Mouse (Mus musculus) lung, embryonic 14.5 days (tissue): ENCODE data around the gene Timm50. TPM values are rescaled to one million over a fixed set of nuclear protein-coding genes. Genes with fewer than 3 reads are reported as not detected.

Experiments used
- ATAC-seq: fragments of 200-750 bp; cut with Nextera tagmentation; 2 replicates; pipeline ENCODE4 v1.8.0; 2017; ENCODE audit warnings: mild to moderate bottlenecking, moderate TSS enrichment, moderate library complexity; ENCODE audit not compliant: insufficient read depth
- DNase-seq: peaks from one replicate; pipeline ENCODE4 v3.0.0-alpha.2; 2015
- H3K27ac ChIP-seq: fragments of 300-500 bp; sonication (generic); 2 replicates; pipeline ENCODE4 v1.5.1; 2014; ENCODE audit warnings: low read depth, mild to moderate bottlenecking, moderate library complexity
- H3K27me3 ChIP-seq: fragments of 300-500 bp; sonication (generic); 2 replicates; pipeline ENCODE4 v1.6.1; 2014; ENCODE audit warnings: low read length, control low read depth; ENCODE audit not compliant: insufficient read depth
- H3K36me3 ChIP-seq: fragments of 300-500 bp; sonication (generic); 2 replicates; pipeline ENCODE4 v1.6.1; 2014; ENCODE audit warnings: control low read depth; ENCODE audit not compliant: insufficient read depth
- H3K4me1 ChIP-seq: fragments of 300-500 bp; sonication (generic); 2 replicates; pipeline ENCODE4 v1.6.1; 2014; ENCODE audit warnings: antibody characterized with exemption, control low read depth; ENCODE audit not compliant: insufficient read depth
- H3K4me2 ChIP-seq: fragments of 300-500 bp; sonication (generic); 2 replicates; pipeline ENCODE4 v1.6.1; 2014; ENCODE audit warnings: mild to moderate bottlenecking
- H3K4me3 ChIP-seq: fragments of 300-500 bp; sonication (generic); 2 replicates; pipeline ENCODE4 v1.5.1; 2014; ENCODE audit warnings: low read depth, low read length
- H3K9ac ChIP-seq: fragments of 300-500 bp; sonication (generic); 2 replicates; pipeline ENCODE4 v1.6.1; 2014
- H3K9me3 ChIP-seq: fragments of 300-500 bp; sonication (generic); 2 replicates; pipeline ENCODE4 v1.6.1; 2016; ENCODE audit warnings: low read depth, low read length, control low read depth
- CTCF ChIP-seq: IDR thresholded peaks from 2 replicates; pipeline ENCODE4 v1.5.1; 2016; ENCODE audit warnings: antibody characterized with exemption, low read depth
- WGBS: fragments of 180-500 bp; shearing (Covaris S2); extraction: QIAGEN DNeasy Blood & Tissue Kit; methylation state at CpG from one replicate; pipeline ENCODE4 v1.1.7; 2014; 5-methylcytosine and 5-hydroxymethylcytosine counted together
- polyA plus RNA-seq: library from polyadenylated mRNA; unstranded; fragments of >200 nt; fragmentation: Nextera tagmentation; extraction: Ambion mirVana; gene quantifications from 2 replicates; pipeline ENCODE4 v1.2.1, GENCODE M21; 2014

The Timm50 gene
- polyA plus RNA-seq, 1 experiment from 2014 or later = 174 TPM

GRCm38 (mm10) chr7:28306216-28306615 lies 5.7 kb downstream of the Timm50 start:
- Histone ChIP-seq H3K4me2 (no peak overlapping the region), H3K27ac (no peak overlapping the region), H3K9ac (no peak overlapping the region), H3K36me3 (peaks cover 56% of the 10 kb centered on the region), H3K4me3 (no peak overlapping the region), H3K27me3 (peaks cover 14% of the 10 kb centered on the region), H3K9me3 (no peaks in the 10 kb centered on the region), H3K4me1 (0 out of 2 replicates have a peak, but pooled peaks cover 5% of the 10 kb centered on the region)
- WGBS = 91% methylated on average over 8 of the region's 8 CpGs
- no peak for TF ChIP-seq CTCF
- ATAC-seq = no peak
- DNase-seq = no peak

GRCm38 (mm10) chr7:28305641-28306040 lies 6.2 kb downstream of the Timm50 start:
- no peaks in the 10 kb centered on the region for H3K9me3 ChIP-seq
- 0 out of 2 replicates have a peak, but pooled peaks cover under 1% of the 10 kb centered on the region for H3K4me1 ChIP-seq
- H3K27me3 ChIP-seq = peaks cover 20% of the 10 kb centered on the region
- DNase-seq (no peak), ATAC-seq (no peak)
- no peak overlapping the region for H3K9ac ChIP-seq
- no peak overlapping the region for H3K4me3 ChIP-seq
- WGBS = 85% methylated on average over 10 of the region's 10 CpGs
- H3K27ac ChIP-seq = no peak overlapping the region
- peaks cover 56% of the 10 kb centered on the region for H3K36me3 ChIP-seq
- TF ChIP-seq CTCF = no peak
- H3K4me2 ChIP-seq = no peak overlapping the region

- Histone ChIP-seq H3K4me3 (peak within 1 kb of the TSS; percentile 21), H3K27ac (no peak within 1 kb of the TSS), H3K27me3 (peaks cover 48% of the 10 kb centered on the region), H3K4me2 (peak within 1 kb of the TSS; percentile 57), H3K9me3 (no peaks in the 10 kb centered on the region), H3K36me3 (peaks cover 21% of the 10 kb centered on the region), H3K4me1 (no peaks in the 10 kb centered on the region), H3K9ac (no peak within 1 kb of the TSS; the same call in none of the 2 replicates)
- ATAC-seq (peak; percentile 50), DNase-seq (peak; percentile 76)
- TF ChIP-seq CTCF = peak; percentile 77
- 1% methylated on average over 30 of the region's 30 CpGs for WGBS
Observed at GRCm38 (mm10) chr7:28301616-28302433, 10.0 kb downstream of the Timm50 start, which contains the start of gene Dll3. Dll3 (minus strand) TSS chr7:28302238.

- ATAC-seq = no peak
- Histone ChIP-seq H3K4me2 (peak overlapping the region; percentile 20; the same call in 1 of the 2 replicates), H3K4me1 (no peaks in the 10 kb centered on the region), H3K36me3 (no peaks in the 10 kb centered on the region), H3K27ac (no peak overlapping the region), H3K9me3 (no peaks in the 10 kb centered on the region), H3K4me3 (no peak overlapping the region), H3K9ac (no peak overlapping the region), H3K27me3 (peaks cover 64% of the 10 kb centered on the region)
- peak; percentile 83 for DNase-seq
- peak; percentile 63 for TF ChIP-seq CTCF
- 25% methylated on average over 43 of the region's 43 CpGs for WGBS
Observed at GRCm38 (mm10) chr7:28298837-28299625, 12.8 kb downstream of the Timm50 start.

GRCm38 (mm10) chr7:28294481-28294880 lies 17.4 kb downstream of the Timm50 start:
- H3K27me3 ChIP-seq = peaks cover 77% of the 10 kb centered on the region
- 6% methylated on average over 63 of the region's 63 CpGs for WGBS
- DNase-seq (peak; percentile 88), ATAC-seq (peak; percentile 71)
- no peak for TF ChIP-seq CTCF
- peak overlapping the region; percentile 38 for H3K9ac ChIP-seq
- H3K9me3 ChIP-seq = no peaks in the 10 kb centered on the region
- H3K4me3 ChIP-seq = peak overlapping the region; percentile 44
- no peaks in the 10 kb centered on the region for H3K36me3 ChIP-seq
- H3K4me2 ChIP-seq = peak overlapping the region; percentile 76
- H3K27ac ChIP-seq = no peak overlapping the region
- H3K4me1 ChIP-seq = no peaks in the 10 kb centered on the region

- WGBS = under 1% methylated on average over 52 of the region's 52 CpGs
- H3K9ac ChIP-seq = peak within 1 kb of the TSS; percentile 0; the same call in 1 of the 2 replicates
Observed at GRCm38 (mm10) chr7:28290638-28291590, 21.0 kb downstream of the Timm50 start, which contains the start of gene Selenov. Selenov (minus strand) TSS chr7:28291186.

More at GRCm38 (mm10) chr7:28290638-28291590, 21.0 kb downstream of the Timm50 start, which contains the start of gene Selenov:
- Histone ChIP-seq H3K9me3 (no peaks in the 10 kb centered on the region), H3K4me1 (no peaks in the 10 kb centered on the region), H3K4me2 (peak within 1 kb of the TSS; percentile 57), H3K27me3 (peaks cover 69% of the 10 kb centered on the region), H3K4me3 (peak within 1 kb of the TSS; percentile 19), H3K36me3 (no peaks in the 10 kb centered on the region), H3K27ac (no peak within 1 kb of the TSS)
- DNase-seq (peak; percentile 61), ATAC-seq (peak; percentile 58)
- TF ChIP-seq CTCF = peak; percentile 20; the same call in 1 of the 2 replicates
